Mouse (Mus musculus): ENCODE measurements around the gene Scaf1.

The Scaf1 gene

DNA sequence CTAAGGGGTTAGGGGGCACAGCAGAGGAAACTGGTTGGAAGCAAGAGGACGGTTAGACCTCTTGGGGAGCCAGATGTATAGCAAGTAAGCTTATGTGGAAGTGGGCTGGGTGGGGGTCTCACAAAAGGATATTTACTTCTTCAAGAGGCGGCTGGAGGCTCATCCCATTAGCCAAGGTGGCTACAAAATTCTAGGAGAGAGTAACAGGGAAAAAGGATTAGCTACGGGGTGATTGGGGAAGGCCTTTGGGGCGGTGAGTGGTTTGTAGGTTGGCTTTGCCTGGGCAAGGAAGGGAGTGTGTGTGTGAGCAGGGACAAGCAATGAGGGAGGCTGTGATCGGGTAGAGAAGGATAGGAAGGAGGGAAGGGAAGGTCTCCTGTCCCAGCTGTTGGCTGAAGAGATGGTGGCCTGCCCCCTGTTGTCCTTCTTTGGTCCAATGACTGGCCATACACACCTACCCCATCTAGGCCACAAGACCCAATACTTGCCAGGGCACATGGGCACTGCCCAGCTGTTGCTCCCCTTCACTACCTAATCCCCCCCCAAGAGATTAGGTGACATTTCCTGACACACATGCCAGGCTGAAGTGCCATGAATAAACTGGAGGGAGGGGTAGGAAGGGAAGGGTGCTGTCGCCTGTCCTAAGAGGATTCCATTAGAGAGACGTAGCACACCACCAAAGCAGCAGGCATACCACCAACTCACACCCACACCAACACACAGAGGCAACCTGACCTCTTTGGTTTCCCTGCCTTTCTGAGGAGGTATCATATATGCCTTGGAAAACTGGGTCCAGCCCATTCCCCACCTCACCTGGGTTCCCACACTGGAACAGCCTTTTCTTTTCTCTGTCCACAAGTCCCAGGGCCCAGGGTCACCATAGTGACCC, 32.0 kb downstream of the Scaf1 start:
- DNase-seq, result no peak

DNA sequence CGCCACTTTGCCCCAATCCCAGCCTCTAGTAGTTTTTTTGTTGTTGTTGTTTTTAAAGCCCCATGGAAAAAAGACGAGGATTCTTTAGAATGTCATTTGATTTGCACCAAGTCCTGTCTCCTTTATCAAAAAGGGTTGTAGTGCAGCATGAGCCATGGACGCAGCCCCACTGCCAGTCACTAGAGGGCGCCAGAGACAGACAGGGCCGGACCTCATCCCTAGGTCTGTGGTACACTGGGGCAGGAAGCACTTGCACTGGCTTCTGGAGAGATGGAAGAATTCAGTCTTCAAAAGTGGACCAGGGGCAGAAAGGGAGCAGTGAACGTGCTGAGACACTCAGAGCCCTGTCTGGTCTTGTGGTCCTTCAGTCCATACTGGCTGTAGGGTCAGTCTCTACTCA, 33.1 kb downstream of the Scaf1 start:
- DNase-seq, result peak; percentile 87 to 94

DNA sequence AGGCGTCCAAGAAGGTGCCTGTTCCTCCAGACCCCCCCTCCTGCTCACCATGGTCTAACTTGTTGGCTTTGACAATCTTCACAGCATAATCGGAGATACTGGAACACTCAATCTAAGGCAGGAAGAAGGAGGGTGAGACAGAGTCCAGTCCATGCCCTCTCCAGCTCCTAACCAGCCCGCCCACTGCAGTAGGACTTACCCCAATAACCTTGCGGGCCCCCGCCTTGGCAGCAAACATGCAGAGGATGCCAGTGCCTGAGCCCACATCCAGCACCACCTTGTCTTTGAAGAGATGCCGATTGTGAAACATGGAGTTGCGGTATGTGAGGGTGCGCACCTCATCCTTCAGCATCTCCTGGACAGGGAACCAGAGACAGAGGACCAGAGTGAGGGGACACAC, 34.6 kb downstream of the Scaf1 start:
- no peak for DNase-seq

DNA sequence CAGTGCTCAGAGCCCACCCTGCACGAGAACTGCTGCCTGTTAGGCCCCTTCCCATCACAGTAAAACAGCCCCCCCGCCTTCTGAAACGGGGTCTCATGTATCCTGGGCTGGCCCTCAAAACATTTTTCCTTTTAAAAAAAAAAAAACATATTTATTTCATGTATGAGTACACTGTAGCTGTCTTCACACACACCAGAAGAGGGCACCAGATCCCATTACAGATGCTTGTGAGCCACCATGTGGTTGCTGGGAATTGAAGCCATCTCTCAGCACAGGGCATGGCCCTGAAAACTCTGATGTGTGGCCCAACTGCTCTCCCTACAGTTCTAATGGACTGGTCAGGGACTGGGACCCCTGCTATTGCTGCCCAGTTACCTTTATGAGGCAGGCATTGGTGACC, 37.9 kb downstream of the Scaf1 start:
- no peak for DNase-seq

DNA sequence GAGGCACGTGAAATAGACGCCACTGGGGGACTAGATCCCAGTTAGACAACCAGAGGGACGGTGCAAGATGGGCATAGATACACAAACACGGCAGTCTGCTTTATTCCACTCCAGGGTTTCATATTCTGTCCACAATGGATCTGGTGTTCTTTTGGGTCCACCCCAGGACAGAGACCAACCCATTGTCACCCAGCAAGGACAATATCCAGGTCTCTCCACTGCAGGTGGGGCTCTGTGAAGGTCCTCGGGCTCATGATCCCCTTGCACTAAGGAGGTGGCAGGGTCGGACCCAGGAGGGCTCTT, 41.1 kb downstream of the Scaf1 start:
- DNase-seq, result no peak

DNA sequence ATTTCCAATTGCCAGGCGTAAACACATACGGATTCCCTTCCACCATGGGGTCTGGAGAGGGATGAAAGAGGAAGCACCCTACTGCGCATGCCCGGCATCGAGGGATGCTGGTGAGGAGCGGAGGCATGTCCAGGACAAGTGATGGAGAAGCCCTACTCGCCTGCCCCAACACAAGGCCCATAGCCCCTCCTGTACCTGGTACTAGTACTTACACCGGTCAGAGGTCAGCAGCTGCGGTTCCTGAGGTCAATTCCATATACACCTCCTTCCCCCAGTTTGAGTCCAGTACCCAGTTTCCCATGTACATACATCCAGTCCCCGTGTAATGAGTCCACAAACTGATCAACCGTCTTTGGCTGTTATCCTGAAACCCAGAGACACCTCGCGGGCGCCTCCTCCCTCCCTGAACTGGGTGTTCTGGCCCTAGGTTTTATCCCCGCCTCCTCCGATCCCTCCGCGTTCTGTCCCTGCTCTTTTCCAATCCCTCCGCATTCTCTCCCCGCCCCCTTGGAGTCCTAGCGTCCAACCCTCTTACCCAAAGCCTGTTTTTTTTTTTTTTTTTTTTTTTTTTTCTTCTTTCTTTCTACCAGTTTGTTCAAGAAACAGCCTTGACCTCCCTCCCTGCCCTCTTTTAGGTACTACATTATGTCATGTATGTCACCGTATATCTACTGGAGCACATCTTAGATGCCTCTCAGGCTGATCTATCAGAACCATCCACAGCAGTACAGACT, 41.6 kb downstream of the Scaf1 start, which contains the start of gene Cpt1c:
Cpt1c (minus strand) TSS at position 469 of the 734 bp plus-strand sequence.
- DNase-seq, result peak; percentile 77 to 87

DNA sequence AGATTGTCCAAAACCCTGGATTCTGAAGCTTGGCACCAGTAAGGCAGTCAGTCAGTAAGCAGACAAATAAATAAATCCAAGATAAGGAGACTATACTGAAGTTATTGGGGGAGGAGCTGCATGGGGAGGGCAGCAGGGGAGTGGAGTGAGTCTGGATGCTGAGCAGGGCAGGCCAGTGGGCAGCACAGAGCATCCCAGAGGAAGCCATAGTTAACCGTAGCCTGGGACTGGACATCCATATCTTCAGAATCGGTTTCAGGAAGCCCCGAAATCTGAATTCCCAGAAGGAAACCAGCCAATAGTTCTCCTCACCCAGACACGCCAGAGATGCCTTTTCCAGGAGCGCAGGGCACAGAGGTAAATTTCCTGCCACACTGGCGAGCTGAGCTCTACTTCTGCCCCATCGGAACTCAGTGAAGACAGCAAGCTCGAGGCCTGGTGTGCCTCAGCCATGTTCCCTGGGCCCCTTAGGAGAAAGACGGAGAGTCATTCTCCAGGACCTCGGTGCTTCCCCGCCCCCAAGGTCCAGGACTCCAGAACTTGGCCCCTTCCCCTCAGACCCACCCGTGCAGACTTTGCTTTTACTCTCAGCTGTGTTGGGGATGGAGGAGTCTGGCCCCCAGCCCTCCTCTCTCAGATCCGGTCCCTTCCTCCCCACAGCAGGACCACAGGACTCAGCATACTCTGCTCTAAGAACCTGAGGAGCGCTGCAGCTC, 42.6 kb downstream of the Scaf1 start:
- no peak for DNase-seq

DNA sequence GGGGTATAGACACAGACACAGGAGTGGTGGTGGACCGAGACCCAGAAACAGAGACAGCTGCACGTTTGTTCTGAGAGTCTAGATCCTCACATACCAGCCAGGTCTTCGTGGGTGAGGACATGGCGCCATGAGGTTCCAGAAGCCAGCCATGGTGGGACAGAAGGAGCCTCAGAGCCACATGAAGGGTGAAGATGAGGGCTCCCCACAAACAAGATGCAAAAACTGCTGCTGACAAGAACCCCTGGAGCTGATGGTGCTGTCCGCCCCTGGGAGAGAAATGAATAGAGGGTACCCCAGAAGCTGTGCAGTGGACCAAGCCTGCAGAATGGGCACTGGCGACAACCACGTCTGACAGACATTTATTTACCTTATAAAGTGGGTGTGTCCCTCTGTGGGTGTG, 45.0 kb downstream of the Scaf1 start:
- no peak for DNase-seq

DNA sequence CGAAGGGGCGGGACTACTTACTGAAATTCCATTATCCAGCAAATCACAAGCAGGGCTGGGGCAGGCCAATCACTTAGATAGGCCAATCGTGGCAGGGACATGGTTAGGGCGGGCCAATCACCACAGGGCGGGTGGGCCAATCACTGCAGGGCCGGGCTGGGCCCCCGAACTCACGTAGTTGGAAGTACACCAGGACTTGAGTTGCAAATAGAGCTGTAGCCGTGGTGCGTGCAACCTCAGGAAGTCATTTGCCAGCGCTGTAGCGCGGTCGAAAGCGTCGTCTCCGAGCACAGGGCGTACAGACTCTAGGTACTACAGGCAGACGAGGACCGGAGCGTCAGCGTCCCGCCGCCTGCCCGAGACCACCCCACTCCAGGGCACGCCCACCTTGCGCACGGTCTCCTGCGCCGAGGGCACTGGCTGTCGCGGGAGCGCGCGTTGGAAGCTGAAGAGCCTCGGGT, 45.9 kb downstream of the Scaf1 start:
- peak; percentile 90 to 95 for DNase-seq

DNA sequence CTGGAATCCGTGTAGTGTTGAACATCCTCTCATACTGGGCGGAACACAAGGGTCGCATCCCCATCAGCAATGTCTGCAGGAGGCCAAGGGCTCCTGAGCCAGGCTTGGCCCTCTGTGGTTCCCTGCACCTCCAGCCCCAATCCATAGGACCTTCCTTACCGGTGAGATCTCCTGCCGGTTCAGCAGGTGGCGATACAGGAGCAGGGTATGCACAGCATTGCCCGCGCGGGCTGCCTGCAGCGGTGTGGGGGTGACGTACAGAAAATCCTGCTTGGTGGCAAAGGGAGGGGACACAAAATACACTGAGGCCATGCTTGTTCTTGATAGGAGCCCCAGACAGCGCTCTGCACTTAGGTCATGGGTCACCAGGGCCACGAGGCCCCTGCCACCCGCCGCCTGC, 49.5 kb downstream of the Scaf1 start:
- no peak for DNase-seq

DNA sequence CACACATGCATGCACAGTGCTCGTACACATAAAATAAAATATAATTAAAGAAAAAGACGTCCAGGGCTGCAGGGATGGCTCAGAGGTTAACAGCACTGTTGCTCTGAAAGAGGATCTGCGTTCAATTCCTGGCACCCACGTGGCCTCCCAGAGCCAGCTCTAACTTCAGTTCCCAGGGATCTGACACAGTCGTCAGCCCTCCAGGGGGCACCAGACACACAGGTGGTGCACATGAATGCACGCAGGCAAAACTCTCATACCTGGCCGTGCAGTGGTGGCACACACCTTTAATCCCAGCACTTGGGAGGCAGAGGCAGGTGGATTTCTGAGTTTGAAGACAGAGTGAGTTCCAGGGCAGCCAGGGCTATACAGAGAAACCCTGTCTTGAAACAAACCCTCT, 50.2 kb downstream of the Scaf1 start:
- peak in 1 of 2 experiments; percentile 58 for DNase-seq

DNA sequence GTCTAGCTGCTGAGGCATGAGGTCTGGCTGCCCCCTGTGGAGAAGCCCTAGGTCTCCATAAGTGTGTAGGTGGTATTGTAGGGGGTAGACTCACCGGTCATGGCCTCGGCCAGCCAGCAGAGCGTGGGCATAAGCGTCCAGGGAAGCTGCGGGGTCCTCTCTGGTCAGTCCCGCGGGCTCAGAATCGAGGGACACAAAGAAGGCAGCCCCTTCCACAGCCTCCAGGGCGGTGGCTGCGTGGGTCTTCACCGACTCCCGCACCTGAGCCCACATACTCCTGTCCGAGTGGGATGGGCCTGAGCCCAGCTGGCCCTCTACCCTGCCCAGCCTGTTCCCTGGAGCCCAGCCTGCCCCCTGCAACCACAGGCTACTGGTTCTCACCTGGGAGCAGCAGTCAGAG, 51.2 kb downstream of the Scaf1 start:
- no peak for DNase-seq

DNA sequence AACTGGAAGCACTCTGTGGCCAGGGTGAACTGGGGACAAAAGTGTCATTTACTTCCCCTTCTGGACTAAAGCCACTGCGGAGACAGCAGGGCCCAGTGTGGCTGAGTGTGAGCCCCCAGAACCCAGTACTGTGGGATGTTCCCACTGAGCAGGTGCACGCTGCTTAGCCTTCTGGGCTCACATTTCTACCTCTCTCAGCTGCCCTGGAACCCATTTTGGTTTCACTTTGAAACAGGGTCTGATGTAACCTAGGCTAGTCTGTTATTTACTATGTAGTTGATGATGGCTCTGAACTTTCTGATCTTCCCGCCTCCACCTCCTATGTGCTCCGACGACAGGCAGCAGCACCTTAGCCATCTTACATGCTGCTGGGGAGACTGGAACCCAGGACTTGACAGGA, 53.3 kb downstream of the Scaf1 start:
- peak in 1 of 2 experiments; percentile 16 for DNase-seq

DNA sequence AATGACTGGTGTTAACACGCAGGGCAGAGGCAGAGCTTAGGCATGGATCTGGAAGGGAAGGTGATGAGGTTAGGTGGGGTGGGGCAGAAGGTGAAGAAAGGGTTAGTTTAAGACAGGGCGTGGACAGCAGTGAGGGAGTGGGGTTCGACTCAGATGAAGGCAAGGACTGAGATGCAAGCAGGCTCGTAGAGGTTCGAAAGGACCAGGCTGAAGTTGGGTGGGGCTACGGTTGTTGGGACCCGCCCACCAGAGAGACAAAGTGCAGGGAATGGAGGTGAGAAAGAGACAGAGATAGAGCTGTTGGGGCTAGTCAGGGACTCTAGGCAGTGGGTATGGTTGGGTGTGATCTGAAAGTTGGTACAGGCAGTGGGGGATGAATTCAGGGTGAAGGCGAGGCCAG, 53.8 kb downstream of the Scaf1 start:
- peak in 1 of 2 experiments; percentile 11 for DNase-seq

DNA sequence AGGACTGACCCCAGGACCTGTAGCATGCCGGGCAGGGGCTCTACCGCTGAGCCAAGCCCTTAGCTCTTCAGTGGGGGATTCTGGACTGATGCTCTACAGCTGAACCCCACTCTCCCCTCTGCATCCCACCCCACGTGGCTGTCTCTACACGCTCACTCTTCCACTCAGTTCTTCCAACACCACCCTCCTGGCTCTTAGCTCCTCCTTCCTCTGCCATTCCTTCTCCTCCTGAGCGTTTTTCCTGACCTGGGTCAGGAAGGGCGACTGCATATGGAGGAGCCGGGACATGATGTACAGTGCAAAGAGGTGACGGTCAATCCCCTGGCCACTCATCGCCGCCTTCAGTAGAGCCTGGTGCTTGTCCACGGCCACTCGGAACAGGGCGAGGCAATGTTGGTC, 55.7 kb downstream of the Scaf1 start:
- DNase-seq, result no peak

DNA sequence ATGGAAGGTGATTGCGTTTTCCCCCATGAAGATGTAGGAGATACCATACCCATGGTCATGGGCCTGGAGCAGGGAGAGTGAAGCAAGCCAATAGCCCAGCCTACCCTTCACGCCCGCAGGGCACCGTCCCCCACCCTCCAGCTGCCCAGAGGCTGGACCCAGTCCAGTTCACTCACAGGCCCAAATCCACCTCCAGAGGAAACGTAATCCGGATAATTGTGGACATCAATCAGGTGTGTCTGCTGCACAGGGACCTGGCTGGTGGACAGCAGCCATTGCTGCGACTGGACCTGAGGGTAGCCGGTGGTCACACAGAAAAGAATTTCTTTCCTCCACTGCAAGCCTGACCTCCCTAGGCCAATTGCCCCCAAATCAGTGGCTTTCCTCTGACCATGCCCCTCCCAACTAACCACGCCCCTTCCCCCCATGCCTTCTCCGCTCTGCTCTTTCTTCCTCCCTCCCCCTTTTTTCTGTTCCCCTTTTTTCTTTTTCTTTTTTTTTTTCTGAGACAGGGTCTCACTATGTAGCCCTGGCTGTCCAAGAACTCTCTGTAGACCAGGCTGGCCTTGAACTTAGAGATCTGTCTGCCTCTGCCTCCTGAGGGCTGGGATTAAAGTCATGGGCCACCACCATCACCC, 56.2 kb downstream of the Scaf1 start:
- DNase-seq, result no peak

DNA sequence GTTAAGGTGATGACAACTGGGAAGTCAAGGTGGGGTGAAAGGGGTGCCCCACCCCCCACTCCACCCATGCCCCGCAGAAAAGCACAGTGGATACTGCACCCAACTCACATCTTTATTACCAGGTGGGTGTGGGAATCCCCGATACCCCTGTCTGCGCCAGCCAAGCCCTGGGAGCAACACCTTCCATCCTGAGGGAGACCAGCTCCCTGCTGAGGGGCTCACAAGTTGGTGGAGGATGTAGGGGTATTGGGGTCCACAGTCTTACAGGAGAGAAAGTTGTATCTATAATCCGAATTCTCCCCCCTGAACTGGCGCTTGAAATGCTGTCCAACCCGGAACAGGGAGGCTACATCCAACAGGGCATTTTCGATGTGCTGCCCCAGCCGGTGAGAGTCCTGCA, 56.9 kb downstream of the Scaf1 start:
- DNase-seq, result no peak

DNA sequence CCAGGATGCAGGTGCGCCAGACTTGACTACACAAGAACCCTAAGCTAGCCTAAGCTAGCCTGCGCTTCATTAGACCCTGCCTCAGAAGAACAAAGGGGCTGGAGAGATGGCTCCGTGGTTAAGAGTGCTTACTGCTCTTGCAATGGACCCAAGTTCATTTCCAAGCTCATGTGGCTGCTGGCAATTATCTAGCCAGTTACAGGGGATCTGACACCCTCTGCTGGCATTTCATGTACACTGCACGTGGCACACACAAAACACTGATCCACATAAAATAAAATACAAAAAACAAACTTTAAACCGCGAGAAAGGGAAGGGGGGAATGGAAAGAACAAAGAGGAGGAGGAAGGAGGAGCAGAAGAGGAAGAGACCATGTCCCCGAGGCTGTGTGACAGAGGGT, 58.0 kb downstream of the Scaf1 start:
- DNase-seq, result peak; percentile 64 to 71

DNA sequence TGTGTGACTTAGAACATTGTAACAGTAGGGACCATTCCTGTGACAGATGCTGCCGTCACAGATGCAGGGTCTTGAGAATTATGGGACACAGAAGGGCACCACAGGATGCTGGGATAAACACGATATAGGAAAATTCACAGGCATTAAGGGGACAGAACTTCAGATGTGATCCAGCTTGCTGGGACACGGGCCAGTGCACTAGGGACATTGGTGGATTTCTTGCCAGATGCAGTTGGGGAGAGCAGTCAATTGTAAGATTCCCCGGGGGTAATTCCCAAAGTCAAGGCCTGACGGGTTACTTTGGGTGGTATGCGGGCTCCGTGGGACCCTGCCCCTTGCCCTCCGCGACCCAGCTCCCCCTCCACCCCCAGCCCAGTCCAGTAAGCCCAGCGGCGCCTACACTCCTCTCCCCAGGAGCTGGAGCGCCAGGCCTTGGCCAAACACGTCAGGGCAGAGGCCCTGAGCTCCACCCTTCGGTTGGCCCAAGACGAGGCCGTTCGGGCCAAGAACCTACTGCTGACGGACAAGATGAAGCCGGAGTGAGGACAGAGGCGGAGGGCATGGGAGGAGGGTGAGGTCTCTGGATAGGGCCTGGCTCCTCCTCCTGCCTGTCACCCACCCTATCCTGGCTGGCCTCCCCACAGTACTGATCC, 58.9 kb downstream of the Scaf1 start:
- DNase-seq, result no peak

DNA sequence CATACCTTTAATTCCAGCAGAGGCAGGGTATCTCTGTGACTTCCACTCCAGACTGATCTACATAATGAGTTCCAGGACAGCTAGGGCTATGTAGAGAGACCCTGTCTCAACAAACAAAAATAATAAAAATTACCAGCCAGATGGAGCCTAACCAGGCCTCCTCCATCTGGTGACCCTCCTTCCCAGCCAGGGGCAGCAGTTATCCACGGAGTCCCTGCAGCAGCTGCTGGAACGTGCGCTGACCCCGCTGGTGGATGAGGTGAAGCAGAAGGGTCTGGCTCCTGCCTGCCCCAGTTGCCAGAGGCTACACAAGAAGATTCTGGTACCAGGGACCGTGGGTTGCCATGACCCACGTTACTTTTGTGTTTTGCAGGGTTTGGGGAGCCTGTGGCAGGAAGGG, 59.9 kb downstream of the Scaf1 start:
- no peak for DNase-seq

DNA sequence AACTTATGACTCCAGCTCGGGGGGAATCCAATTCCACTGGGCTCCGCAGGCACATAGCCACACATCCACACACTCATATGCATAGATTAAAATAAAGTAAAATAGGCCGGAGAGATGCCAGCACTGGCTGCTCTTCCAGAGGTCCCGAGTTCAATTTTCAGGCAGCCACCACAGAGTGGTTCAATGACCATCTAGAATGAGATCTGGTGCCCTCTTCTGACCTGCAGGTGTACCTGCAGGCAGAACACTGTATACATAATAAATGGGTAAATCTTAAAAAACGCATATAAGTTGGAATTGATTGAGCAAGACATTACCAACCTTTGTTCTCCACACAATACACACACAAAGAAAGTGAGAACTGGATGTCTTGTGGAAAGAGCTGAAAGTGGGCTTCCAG, 60.5 kb downstream of the Scaf1 start:
- DNase-seq, result no peak

DNA sequence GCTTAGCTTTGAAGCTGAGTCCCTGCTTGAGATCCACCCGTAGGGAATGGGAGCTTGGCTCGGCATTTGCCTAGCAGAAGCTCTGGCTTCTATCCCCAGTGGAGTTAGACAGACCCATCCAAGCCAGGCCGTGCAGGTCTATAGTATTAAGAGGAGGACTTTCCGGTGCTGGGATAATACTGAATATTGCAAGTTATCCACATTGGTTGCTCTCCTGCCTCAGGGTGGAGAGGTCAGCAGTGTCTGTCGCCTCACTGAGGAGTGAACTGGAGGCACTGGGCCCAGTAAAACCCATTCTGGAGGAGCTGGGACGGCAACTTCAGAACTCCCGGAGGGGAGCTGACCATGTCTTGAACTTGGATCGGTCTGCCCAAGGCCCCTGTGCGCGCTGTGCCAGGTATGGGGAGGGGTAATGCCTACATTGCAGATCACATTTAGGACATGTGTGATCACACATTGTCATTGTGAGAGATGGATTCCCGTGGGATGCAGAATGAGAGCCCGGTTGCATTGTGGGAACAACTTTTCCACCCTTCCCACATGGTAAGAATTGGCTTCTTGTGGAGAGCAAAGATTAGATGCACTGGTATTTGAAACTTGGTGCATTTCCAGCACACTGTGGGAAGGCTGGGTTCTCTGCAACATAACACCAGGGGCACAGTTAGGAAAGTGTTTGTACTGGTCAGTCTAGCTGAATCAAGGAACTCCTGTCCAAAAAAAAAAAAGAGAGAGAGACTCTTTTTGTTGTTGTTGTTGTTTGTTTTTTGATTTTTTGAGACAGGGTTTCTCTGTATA, 61.9 kb downstream of the Scaf1 start:
- DNase-seq, result no peak

Data from kidney, postnatal 25 days (tissue).